Mouse (Mus musculus): ENCODE data around the gene Tbxa2r. TPM values are rescaled to one million over a fixed set of nuclear protein-coding genes. Genes with fewer than 3 reads are reported as not detected.

The Tbxa2r gene
- polyA plus RNA-seq, 1 experiment: not detected

DNA sequence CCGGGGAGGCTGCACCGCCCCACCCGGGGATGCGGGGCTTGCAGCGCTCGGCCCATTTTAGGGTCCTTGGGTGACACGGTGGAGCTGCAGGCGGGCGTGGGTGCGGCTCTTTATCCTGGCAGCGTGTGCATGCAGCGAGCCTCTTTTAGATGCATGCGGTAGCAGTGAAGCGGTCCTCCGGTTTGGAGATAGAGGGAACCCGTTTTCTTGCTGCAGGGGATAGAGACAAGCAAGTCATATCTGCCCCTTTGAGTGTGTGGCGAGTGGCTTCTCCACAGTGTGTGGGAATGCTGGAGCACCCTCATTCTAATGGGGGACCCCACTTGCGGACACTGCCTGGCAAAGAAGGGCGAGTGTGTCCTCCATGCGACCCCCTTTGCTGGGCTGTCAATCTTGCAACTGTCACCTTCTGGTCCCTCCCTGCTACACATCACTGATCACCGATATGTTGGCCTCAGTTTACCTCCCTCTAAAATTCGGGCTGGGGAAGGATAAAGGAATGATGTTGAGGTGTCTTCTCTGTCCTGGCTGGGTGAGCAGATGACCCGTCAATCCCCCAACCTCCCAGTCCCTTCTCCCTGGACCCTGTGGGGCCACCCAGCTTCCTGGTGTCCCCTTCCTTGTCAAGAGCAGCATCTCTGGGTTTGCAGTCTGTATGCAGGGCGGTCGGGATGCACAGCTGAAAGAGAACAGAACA is 35.0 kb upstream of the Tbxa2r start:
- H3K27ac ChIP-seq (replicated peaks; ENCODE audit: low read depth, low read length): no peak overlapping the region

DNA sequence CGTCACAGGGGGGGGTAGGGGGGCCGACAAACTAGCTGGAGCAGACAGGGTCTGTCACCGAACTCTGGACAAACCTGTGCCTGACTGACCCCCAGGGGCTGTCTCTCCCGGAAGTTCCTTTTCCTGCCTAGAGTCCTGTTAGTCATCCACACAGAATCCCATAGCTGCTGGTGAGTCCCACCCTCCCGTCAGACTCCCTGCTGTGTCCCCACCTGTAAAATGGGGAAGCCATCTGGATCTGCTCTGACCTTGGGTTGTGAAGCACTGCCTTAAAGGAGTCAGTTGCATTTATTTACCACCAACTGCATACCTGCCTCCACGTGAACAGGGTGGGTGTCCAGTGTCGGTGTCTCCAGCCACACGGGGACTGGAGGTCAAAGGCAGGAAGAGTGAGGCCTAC is 34.1 kb upstream of the Tbxa2r start:
- H3K4me3 ChIP-seq (ENCODE audit: insufficient read depth, low read depth, low read length): peak overlapping the region; percentile 73
- peaks cover 26% of the 10 kb centered on the region for H3K4me1 ChIP-seq (ENCODE audit: control insufficient read depth, insufficient read depth, insufficient read length, low read length)
- peak overlapping the region; percentile 43 for H3K27ac ChIP-seq (replicated peaks; ENCODE audit: low read depth, low read length)

More for the DNA sequence above, 35.0 kb upstream of the Tbxa2r start:
- peaks cover 21% of the 10 kb centered on the region for H3K4me1 ChIP-seq (ENCODE audit: control insufficient read depth, insufficient read depth, insufficient read length, low read length)
- peak overlapping the region; percentile 73 for H3K4me3 ChIP-seq (ENCODE audit: insufficient read depth, low read depth, low read length)

DNA sequence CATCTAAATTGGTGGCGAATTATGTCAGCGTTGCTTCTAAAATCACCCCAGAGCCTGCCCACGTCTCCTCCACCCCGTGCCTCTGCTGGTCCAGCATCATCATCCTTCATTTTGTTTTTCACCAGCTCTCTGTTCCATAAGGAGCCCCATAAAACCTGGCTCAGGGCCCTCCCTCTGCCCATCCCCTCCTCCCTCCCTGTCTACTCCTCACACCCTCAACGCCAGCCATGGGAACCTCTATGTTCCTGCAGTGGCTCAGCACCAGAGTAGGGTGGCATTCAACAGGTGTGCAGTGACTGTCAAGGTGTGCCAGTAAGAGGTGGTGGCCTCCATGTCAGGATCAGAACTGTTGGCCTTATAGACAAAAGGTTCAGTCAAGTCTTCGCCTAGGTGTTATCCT is 33.3 kb upstream of the Tbxa2r start:
- Histone ChIP-seq H3K4me1 (ENCODE audit: control insufficient read depth, insufficient read depth, insufficient read length, low read length) (peaks cover 32% of the 10 kb centered on the region), H3K27ac (replicated peaks; ENCODE audit: low read depth, low read length) (peak overlapping the region; percentile 43; the same call in 1 of the 2 replicates), H3K4me3 (ENCODE audit: insufficient read depth, low read depth, low read length) (no peak overlapping the region)

DNA sequence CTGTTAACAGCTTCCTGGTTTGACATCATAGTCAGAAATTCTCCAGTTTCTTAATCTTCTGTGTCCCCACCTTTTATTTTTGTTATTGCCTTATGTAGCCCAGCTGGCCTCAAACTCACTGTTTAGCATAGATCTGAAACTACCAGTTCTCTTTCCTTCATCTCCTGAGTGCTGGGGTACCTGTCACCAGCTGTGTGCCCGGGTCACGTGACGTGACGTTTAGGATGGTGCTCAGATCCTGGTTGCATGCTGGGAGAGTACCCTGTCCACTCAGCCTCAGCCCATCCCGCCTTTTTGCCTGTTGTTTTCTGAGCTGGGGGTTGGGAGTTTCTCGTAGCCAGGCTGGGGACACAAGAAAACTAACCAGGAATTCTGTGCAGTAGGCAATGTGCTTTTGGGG is 31.3 kb upstream of the Tbxa2r start:
- Histone ChIP-seq H3K4me1 (ENCODE audit: control insufficient read depth, insufficient read depth, insufficient read length, low read length) (peaks cover 42% of the 10 kb centered on the region), H3K4me3 (ENCODE audit: insufficient read depth, low read depth, low read length) (peak overlapping the region; percentile 56), H3K27ac (replicated peaks; ENCODE audit: low read depth, low read length) (peak overlapping the region; percentile 99)

DNA sequence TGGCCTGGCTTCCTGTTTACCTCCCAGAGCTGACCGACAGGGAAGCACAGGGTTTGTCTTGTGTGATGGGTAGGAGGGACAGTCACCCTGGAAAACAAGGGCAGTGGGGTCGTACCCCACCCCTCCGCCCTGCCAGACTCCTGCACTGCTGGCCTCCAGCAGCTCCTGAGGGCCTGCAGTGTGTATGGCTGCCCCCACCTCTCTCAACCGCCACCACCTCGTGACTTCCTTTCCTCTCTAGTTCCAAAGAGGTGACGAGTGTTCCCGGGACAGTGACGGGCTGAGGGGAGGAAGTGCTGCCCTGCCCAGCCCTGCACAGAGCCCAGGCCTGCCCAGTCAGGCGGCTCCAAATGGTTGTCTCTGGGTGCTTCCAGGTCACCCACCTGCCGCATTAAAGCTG is 30.7 kb upstream of the Tbxa2r start:
- H3K27ac ChIP-seq (replicated peaks; ENCODE audit: low read depth, low read length): peak overlapping the region; percentile 99
- H3K4me3 ChIP-seq (ENCODE audit: insufficient read depth, low read depth, low read length): peak overlapping the region; percentile 56
- H3K4me1 ChIP-seq (ENCODE audit: control insufficient read depth, insufficient read depth, insufficient read length, low read length): peaks cover 48% of the 10 kb centered on the region

DNA sequence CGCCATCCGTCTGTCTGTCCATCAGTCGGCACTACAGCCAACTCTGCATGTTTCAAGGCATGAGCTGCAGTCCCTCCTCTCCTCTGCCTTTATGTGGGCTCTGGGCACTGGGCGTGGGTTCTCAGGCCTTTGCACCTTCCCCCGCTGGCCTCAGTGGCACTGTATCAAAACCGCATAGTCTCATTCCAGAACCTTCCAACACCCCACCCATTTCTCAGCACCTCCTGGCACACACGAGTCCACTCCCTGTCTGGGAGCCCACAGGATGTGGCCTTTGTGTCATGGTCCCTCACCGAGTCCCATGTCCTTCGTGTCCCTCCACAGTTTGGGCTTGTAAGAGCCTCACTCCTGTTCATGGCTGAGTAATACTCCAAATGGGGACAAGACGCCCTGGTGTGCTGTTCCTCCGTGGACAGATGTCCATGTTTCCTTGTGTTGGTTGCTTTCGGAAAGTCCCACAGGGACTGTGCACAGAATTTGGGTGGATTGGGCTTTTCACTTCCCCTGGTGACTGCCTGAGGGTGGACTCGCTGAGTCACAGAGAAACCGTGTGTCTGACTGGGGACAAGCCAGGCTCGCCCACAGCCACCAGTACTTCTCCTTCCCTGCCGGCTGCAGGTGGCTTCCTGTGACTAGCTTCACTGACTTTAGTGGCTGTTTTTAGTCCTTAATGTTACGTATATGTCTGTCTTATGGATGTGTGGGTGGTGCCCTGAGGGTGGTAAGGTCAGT is 30.0 kb upstream of the Tbxa2r start:
- Histone ChIP-seq H3K4me3 (ENCODE audit: insufficient read depth, low read depth, low read length) (peak overlapping the region; percentile 56), H3K27ac (replicated peaks; ENCODE audit: low read depth, low read length) (peak overlapping the region; percentile 99), H3K4me1 (ENCODE audit: control insufficient read depth, insufficient read depth, insufficient read length, low read length) (peaks cover 54% of the 10 kb centered on the region)

DNA sequence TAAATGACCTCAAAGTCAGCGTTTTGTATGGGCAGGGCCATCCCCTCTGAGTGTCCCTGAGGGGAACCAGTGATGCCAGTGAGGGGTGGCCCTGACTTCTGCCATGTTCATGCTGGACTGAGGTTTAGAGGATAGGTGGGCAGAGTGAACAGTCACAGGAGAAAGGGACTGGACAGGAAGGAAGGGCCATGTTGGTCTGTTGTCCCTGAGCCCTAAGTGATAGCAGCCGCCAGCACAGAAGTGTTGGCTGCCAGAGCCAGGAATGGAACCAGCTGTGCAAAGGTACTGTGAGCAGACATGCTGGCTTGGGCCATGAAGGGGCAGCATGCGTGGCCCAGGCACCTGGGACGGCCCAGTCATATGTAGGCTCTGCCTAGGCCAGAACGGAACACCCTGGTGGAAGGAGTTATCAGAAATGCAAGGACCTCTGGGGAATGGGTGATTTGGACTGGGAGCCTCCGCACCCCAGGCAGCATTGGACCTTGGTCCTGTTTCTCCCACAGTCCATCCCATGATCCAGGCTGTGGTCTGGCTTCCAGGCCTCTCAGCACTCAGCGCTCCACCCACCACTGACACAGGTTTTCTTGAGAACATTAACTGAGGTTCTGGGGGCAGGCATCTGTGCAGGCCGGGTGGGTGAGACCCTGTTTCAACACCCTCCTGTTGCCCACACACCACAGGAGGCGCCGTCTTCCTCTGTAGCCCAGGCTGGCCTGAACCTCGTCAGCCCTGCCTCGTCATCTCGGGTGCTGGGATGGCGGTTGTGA is 28.8 kb upstream of the Tbxa2r start:
- no peak overlapping the region for H3K4me3 ChIP-seq (ENCODE audit: insufficient read depth, low read depth, low read length)
- H3K27ac ChIP-seq (replicated peaks; ENCODE audit: low read depth, low read length): peak overlapping the region; percentile 99
- H3K4me1 ChIP-seq (ENCODE audit: control insufficient read depth, insufficient read depth, insufficient read length, low read length): peaks cover 51% of the 10 kb centered on the region

DNA sequence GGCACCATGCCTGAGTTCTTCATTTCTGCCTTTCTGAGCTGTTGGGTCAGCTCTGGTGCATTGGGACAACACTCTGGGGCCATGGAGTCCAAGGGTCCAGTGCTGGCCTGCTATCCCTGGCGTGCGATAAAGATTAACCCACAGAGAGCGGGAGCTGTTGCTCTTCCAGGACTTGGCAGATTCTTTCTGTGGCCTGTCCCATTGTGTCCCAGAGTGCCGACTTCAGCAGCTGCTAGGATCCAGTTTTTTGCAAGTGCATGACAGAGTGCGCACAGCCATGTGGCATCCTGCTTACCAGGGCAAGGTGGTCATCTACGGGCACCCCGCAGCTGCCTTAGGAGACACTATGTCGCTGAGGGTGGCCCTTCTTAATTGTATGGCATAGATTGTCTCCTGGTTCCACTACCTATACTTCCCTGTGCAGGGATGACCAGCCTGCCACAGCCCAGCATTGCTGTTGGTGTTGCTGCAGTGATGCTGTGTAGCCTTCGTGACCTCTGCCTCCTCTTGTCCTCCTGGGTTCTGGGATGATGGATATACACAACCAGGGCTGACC is 28.1 kb upstream of the Tbxa2r start:
- Histone ChIP-seq H3K4me3 (ENCODE audit: insufficient read depth, low read depth, low read length) (no peak overlapping the region), H3K4me1 (ENCODE audit: control insufficient read depth, insufficient read depth, insufficient read length, low read length) (peaks cover 47% of the 10 kb centered on the region), H3K27ac (replicated peaks; ENCODE audit: low read depth, low read length) (no peak overlapping the region)

DNA sequence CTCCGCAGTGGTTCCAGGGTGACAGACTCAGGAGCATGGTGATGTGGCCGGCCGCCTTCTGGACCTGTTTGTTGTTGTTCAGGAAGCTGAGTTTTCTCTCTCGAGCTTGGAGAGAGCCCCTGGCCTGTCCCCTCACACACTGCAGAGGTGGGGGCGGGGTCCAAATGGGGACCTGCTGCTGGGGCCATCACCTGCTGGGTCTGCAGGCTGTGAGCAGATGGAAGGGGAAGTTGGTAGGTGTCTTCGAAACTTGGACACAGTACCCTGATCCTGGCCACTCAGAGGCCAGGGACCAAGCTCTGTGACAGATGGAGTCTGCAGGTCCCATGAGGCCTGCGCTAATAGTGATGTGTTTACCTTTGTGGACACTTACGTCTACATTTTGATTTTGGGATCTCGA is 27.2 kb upstream of the Tbxa2r start:
- Histone ChIP-seq H3K4me1 (ENCODE audit: control insufficient read depth, insufficient read depth, insufficient read length, low read length) (peaks cover 45% of the 10 kb centered on the region), H3K4me3 (ENCODE audit: insufficient read depth, low read depth, low read length) (no peak overlapping the region), H3K27ac (replicated peaks; ENCODE audit: low read depth, low read length) (no peak overlapping the region)

DNA sequence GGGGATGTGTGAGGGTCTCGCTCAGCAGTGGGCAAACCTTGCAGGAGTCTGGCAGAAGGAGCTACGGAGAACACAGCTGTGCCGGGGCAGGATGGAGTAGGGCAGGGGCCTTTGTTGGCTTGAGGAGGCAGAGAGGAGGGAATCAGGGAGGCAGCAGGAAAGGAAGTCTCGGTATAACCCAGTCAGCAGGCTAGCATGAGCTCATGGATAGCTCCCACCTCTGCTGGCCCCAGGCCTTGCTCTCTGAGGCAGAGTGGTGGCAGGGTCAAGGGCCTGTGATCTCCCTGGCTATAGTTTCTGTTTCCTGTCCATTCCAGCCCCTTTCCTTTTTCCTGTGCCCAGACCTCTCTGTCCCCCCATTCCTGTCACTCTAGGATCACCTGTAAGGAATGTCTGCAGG is 26.2 kb upstream of the Tbxa2r start:
- Histone ChIP-seq H3K4me3 (ENCODE audit: insufficient read depth, low read depth, low read length) (no peak overlapping the region), H3K27ac (replicated peaks; ENCODE audit: low read depth, low read length) (peak overlapping the region; percentile 2; the same call in 1 of the 2 replicates), H3K4me1 (ENCODE audit: control insufficient read depth, insufficient read depth, insufficient read length, low read length) (peaks cover 44% of the 10 kb centered on the region)

DNA sequence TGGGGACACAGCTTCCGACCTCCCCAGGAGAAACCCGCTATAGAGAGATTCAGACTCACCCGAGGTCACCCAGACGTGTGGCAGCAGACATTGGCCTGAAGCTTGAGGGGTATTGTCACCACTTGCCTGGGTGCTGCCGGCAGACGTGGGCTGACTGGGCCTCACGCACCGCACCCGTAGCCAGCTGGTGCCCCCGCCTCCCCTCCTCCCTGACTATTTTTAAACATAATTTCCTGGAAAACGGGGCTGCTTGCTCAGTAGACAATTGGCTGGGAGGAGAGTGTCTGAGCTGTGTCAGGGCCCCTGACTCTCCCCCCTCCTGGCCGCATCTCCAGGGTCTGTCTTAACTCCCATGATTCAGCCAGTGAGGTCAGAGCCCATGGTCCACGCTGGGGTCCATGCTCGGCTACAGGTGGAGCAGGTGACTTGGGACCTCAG is 25.7 kb upstream of the Tbxa2r start:
- Histone ChIP-seq H3K27ac (replicated peaks; ENCODE audit: low read depth, low read length) (0 out of 2 replicates have a peak overlapping the region, but pooled peaks have one; percentile 14), H3K4me3 (ENCODE audit: insufficient read depth, low read depth, low read length) (no peak overlapping the region), H3K4me1 (ENCODE audit: control insufficient read depth, insufficient read depth, insufficient read length, low read length) (peaks cover 41% of the 10 kb centered on the region)

DNA sequence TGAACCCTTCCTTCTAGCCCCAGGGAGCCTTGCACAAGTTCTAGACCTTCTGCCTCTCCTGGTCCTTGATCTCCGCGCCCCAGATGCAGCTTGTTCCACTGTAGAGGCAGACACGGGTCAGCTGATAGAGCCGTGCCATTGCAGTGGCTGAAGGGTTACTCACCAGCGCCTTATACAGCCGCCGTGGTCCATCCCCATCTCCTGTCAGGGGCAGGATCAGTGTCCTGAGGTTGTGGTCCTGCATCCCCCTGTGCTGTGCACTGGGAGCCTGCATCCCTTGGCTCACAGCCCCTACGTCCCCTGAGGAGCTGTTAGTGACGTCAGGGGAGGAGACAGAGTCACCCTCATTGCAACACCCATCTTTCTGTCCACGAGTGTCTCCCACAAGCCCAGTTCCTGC is 25.3 kb upstream of the Tbxa2r start:
- H3K27ac ChIP-seq (replicated peaks; ENCODE audit: low read depth, low read length): 0 out of 2 replicates have a peak overlapping the region, but pooled peaks have one; percentile 16
- H3K4me3 ChIP-seq (ENCODE audit: insufficient read depth, low read depth, low read length): no peak overlapping the region
- peaks cover 38% of the 10 kb centered on the region for H3K4me1 ChIP-seq (ENCODE audit: control insufficient read depth, insufficient read depth, insufficient read length, low read length)

DNA sequence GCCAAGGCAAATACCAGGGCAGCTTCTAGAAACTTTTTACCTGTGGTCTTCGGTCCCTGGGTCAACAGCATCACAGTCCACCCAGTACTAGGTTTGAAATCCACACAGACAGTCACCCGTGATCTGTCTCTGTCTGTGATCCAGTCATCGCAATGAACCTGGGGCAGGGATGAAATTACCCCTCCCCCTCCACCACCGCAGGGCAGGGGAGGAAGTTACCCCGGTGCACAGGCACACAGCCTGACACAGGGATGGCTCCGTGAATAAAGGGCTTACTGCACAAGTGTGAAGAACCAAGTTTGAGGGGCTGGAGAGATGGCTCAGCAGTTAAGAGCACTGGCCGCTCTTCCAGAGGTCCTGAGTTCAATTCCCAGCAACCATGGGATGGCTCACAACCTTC is 24.8 kb upstream of the Tbxa2r start:
- H3K27ac ChIP-seq (replicated peaks; ENCODE audit: low read depth, low read length): no peak overlapping the region
- H3K4me3 ChIP-seq (ENCODE audit: insufficient read depth, low read depth, low read length): no peak overlapping the region
- H3K4me1 ChIP-seq (ENCODE audit: control insufficient read depth, insufficient read depth, insufficient read length, low read length): peaks cover 33% of the 10 kb centered on the region

DNA sequence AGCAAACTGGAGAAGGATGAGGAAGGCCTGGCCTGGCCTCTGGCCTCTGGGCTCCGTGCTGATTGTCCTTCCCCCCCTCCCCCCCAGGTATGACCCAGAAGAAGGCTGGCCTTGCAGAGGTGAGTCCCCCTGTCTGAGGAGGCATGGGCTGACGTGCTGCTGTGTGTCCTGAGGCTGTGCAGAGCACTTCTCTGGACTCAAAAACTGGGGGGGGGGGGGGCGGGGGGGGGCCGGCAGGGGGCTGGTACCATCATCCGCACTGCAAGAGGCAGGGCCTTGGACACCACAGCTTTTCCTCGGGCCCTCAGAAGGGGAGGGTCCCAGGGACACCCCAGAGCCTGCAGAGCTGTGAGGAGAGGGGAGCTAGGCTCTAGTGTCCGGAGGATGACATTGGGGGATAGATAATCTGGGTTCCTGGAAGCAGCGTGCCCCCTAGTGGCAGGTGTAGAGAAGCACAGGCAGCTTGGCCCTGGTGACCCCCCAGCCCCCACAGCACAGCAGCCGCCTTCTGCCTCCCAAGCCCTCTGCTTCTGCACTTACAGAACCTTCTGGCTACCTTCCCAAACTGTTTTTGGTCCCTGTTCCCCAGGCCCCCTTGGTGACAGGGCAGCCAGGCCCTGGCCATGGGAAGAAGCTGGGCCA is 23.8 kb upstream of the Tbxa2r start:
- Histone ChIP-seq H3K27ac (replicated peaks; ENCODE audit: low read depth, low read length) (no peak overlapping the region), H3K4me1 (ENCODE audit: control insufficient read depth, insufficient read depth, insufficient read length, low read length) (peaks cover 28% of the 10 kb centered on the region)

More for the DNA sequence above, 23.8 kb upstream of the Tbxa2r start:
- H3K4me3 ChIP-seq (ENCODE audit: insufficient read depth, low read depth, low read length): no peak overlapping the region
